Mouse (Mus musculus): ENCODE data around the gene Taar2. TPM values are rescaled to one million over a fixed set of nuclear protein-coding genes. Genes with fewer than 3 reads are reported as not detected.

The Taar2 gene
- total RNA-seq (2021): not detected

- intact Hi-C loops (cut with DNase I): no loop called here
- DNase-seq: no peak
These were observed at the start of gene Taar2 for GRCm38 (mm10) chr10:23938312-23938711. Gene Taar2 (plus strand): TSS chr10:23938572.

DNA sequence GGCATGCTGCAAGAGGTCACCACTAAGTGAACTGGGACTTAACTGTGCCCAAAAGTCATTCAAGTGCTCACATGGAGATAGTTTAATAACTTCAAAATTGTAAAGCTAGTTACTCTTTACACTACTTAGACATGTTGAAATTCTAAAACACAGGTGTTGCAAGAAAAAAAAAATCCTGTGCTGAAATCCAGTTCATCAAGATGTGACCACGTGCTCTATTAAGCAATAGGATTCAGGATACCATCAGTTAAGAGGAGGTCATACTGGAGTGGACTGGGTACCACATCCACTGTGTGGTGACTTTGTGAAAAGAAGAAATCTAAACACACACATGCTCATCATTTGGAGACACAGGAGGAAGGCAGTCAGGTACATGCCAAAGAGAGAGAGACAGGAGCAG, 45.4 kb upstream of the Taar2 start:
- no peak for DNase-seq
- intact Hi-C loops (cut with DNase I): no loop called here

GRCm38 (mm10) chr10:23894601-23895349, 43.6 kb upstream of the Taar2 start, which contains the start of gene Vnn1:
Gene Vnn1 (plus strand): TSS chr10:23894688.
- DNase-seq: peak; percentile 8 to 12
- intact Hi-C loops (cut with DNase I): no loop called here

- DNase-seq: no peak
- intact Hi-C loops (cut with DNase I): no loop called here
These were observed 43.0 kb upstream of the Taar2 start for GRCm38 (mm10) chr10:23895376-23895775.

DNA sequence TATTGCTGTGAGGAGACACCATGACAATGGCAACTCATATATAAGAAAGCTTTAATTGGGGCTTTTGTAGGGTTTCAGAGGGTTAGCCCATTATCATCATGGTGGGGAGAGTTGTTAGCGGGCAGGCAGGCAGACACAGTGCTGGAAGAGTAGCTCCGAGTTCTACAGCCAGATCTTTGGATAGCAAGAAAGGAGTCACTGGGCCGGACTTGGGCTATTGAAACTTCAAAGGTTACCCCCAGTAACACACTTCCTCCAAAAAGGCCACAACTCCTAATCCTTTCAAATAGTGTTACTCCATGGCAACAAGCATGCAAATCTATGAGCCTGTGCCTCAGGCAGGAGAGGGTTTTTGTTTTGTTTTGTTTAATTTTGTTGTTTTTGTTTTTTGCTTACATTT, 37.3 kb upstream of the Taar2 start:
- no peak for DNase-seq
- intact Hi-C loops (cut with DNase I): no loop called here

GRCm38 (mm10) chr10:23905661-23906060, 32.7 kb upstream of the Taar2 start:
- intact Hi-C loops (cut with DNase I): no loop called here
- no peak for DNase-seq

GRCm38 (mm10) chr10:23920056-23920455, 18.3 kb upstream of the Taar2 start, which contains the start of gene Taar1:
Gene Taar1 (plus strand): TSS chr10:23920356.
- DNase-seq: no peak
- intact Hi-C loops (cut with DNase I): no loop called here

GRCm38 (mm10) chr10:23922468-23922867, 15.9 kb upstream of the Taar2 start:
- DNase-seq: no peak
- intact Hi-C loops (cut with DNase I): no loop called here

GRCm38 (mm10) chr10:23923941-23924340, 14.4 kb upstream of the Taar2 start:
- DNase-seq: no peak
- intact Hi-C loops (cut with DNase I): no loop called here

DNA sequence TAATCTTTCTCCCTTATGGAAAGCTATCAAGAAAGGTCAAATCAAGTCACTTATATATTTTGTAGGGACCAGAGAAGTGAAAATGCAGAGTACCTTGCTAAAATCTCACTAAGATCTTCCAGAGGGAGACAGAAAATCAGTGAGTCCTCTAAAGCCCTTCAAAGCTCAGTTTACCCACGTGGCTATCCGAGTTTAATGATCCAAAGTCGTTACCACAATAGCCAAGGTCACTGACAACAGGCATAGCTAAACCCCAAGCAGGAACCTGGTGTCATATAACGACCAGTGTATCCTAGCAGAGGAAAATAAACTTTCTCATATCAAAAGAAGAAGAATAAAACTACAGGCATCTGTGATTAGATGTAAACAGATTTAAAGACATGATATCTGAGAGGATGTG, 759 bp upstream of the Taar2 start:
- intact Hi-C loops (cut with DNase I): no loop called here

GRCm38 (mm10) chr10:23942465-23942864, 4.1 kb downstream of the Taar2 start:
- intact Hi-C loops (cut with DNase I): no loop called here

More for the DNA sequence above, 759 bp upstream of the Taar2 start:
- DNase-seq: no peak

GRCm38 (mm10) chr10:23948026-23948425, 9.7 kb downstream of the Taar2 start:
- DNase-seq: no peak
- intact Hi-C loops (cut with DNase I): no loop called here

More at GRCm38 (mm10) chr10:23942465-23942864, 4.1 kb downstream of the Taar2 start:
- no peak for DNase-seq

DNA sequence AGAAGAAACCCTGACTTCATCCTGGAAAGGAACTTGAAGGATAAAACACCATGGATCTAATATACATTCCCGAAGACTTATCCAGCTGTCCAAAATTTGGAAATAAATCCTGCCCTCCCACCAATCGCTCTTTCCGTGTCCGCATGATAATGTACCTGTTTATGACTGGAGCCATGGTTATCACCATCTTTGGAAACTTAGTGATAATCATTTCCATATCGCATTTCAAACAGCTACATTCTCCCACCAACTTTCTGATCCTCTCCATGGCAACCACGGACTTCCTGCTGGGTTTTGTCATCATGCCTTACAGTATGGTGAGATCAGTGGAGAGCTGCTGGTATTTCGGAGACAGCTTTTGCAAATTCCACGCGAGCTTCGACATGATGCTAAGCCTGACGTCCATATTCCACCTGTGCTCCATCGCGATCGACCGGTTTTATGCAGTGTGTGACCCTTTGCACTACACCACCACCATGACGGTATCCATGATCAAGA, 11.2 kb downstream of the Taar2 start, which contains the start of gene Taar3:
Gene Taar3 (plus strand): TSS at position 51 of the 498 bp plus-strand sequence.
- intact Hi-C loops (cut with DNase I): no loop called here
- DNase-seq: no peak

DNA sequence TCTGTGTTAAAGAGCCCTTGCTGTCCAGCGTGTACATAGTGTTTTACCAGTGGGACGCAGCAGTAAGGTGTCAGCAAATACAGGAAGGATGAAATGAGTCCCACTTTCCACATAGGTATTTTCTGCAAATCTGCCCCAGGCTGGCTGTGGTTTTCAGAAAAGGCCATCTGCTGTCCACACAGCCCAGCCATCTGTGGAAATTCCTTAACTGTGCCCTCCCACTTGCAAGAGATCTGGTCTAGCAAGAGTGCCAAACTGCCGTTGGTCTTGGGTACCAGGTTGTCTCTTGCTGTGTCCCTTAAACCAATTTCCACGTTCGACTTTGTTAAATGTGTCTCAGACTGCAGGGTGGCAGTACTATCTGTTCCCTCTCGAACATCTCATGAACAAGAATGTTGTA, 13.3 kb downstream of the Taar2 start:
- intact Hi-C loops (cut with DNase I): no loop called here
- DNase-seq: no peak

DNA sequence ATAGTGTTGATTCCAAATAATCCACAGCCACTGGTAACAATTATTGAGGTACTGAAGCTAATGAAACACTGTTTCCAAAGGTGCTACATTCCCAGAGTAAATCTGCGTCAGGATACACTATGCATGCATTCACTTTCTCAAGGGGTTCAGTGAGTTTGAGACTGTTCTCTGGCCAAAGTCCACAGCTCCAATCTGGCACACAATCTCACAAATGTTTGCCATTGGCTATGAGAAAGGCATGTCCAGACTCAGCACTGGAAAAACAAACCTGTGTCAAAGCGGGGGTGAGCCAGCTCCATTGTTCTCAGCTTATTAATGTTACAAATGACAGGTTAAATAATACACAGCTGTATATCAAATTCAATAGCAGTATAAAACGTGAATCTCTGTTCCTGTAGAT, 20.7 kb downstream of the Taar2 start:
- intact Hi-C loops (cut with DNase I): no loop called here

GRCm38 (mm10) chr10:23960444-23960915, 22.1 kb downstream of the Taar2 start, which contains the start of gene Taar4:
Gene Taar4 (plus strand): TSS chr10:23960494.
- no peak for DNase-seq
- intact Hi-C loops (cut with DNase I): no loop called here

More for the DNA sequence above, 20.7 kb downstream of the Taar2 start:
- no peak for DNase-seq

- peak; percentile 14 to 35 for DNase-seq
- intact Hi-C loops (cut with DNase I): no loop called here
These were observed 25.1 kb downstream of the Taar2 start for GRCm38 (mm10) chr10:23963444-23963843.

- intact Hi-C loops (cut with DNase I): no loop called here
- DNase-seq: no peak
These were observed 26.7 kb downstream of the Taar2 start for GRCm38 (mm10) chr10:23964921-23965610.

- no peak for DNase-seq
- intact Hi-C loops (cut with DNase I): no loop called here
These were observed 32.3 kb downstream of the Taar2 start, which contains the start of gene Taar5 for GRCm38 (mm10) chr10:23970656-23971165. Gene Taar5 (plus strand): TSS chr10:23970706.

DNA sequence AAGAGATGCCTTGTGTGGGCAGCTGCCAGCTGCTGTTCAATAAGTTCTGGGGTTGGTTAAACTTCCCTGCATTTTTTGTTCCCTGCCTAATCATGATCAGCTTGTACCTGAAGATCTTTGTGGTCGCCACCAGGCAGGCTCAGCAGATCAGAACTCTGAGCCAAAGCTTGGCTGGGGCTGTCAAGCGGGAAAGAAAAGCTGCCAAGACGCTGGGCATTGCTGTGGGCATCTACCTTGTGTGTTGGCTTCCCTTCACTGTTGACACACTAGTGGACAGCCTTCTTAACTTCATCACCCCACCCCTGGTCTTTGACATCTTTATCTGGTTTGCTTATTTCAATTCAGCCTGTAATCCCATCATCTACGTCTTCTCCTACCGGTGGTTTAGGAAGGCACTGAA, 32.9 kb downstream of the Taar2 start:
- intact Hi-C loops (cut with DNase I): no loop called here
- DNase-seq: no peak

DNA sequence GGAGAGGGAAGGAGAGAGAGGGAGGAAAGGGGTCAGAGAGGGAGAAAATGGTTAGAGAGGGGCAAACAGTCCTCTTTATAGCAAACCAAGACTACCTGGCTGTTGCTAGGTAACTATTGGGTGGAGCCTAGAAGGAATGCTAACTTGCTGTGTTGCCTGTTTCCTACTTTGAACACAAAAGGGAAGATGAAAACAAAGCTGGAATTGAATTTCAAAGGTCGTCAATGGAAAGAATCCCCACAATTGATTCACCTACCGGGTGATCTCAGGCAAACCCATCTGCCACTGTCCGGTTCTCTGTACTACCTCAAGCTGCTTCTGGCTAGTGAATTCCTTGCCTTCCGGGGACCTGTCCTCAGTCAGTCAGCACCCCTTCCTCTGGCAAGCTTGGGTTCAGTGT, 39.6 kb downstream of the Taar2 start:
- intact Hi-C loops (cut with DNase I): loop anchor here (2.0 to 5.0 kb wide), 3 partner anchors 133 to 161 kb away; no protein-coding TSS in a partner anchor
- DNase-seq: no peak
